Mouse (Mus musculus) bone marrow, adult 2 months (tissue): ENCODE measurements around the gene Fsd2. TPM values are rescaled to one million over a fixed set of nuclear protein-coding genes. Genes with fewer than 3 reads are reported as not detected.

ENCODE experiments used
- H3K27ac ChIP-seq: fragments of 200-500 bp; 2 replicates; pipeline ENCODE4 v1.5.1; 2012; ENCODE audit warnings: low read depth, mild to moderate bottlenecking, control low read depth, inconsistent platforms, low read length; ENCODE audit not compliant: control insufficient read depth, poor library complexity, insufficient read depth
- H3K4me1 ChIP-seq: fragments of 200-500 bp; 2 replicates; pipeline ENCODE4 v1.6.1; 2011; ENCODE audit warnings: low read length; ENCODE audit not compliant: control insufficient read depth, insufficient read depth
- H3K4me3 ChIP-seq: fragments of 200-500 bp; replicated peaks from 2 replicates; pipeline ENCODE3; 2011; ENCODE audit warnings: mild to moderate bottlenecking, low read depth, low read length, control low read depth; ENCODE audit not compliant: control insufficient read depth
- CTCF ChIP-seq: fragments of 200-500 bp; IDR thresholded peaks from 2 replicates; pipeline ENCODE4 v1.5.1; 2011; ENCODE audit warnings: low read length, control low read depth; ENCODE audit not compliant: control insufficient read depth, insufficient read depth
- POLR2A ChIP-seq: fragments of 200-500 bp; IDR thresholded peaks from 2 replicates; pipeline ENCODE4 v1.6.1; 2011; ENCODE audit warnings: low read depth, mild to moderate bottlenecking, control low read depth, low read length, borderline replicate concordance; ENCODE audit not compliant: control insufficient read depth
- WGBS: fragments of 180-500 bp; shearing (Covaris S2); methylation state at CpG from one replicate; pipeline ENCODE4 v1.1.7; 2018; 5-methylcytosine and 5-hydroxymethylcytosine counted together
- polyA plus RNA-seq: library from polyadenylated mRNA; stranded (reverse); fragments of >200 nt; gene quantifications from 2 replicates; pipeline ENCODE4 v1.2.4, GENCODE M21; 2011; ENCODE audit warnings: low replicate concordance; ENCODE audit not compliant: missing spikeins, insufficient read depth, insufficient read length

Fsd2 gene
- polyA plus RNA-seq, 1 experiment = 0.75 TPM

- no peak for TF ChIP-seq CTCF
- TF ChIP-seq POLR2A = no peak
Observed at GRCm38 (mm10) chr7:81523663-81524017, 43.1 kb downstream of the Fsd2 start.

GRCm38 (mm10) chr7:81523008-81523662 lies 43.6 kb downstream of the Fsd2 start:
- under 1% methylated on average over 31 of the region's 31 CpGs for WGBS
- peak; percentile 84; the same call in 1 of the 2 replicates for TF ChIP-seq POLR2A
- TF ChIP-seq CTCF = no peak
- Histone ChIP-seq H3K4me1 (no peaks in the 10 kb centered on the region; the same call in 1 of the 2 replicates), H3K27ac (peak overlapping the region; percentile 64), H3K4me3 (peak overlapping the region; percentile 99)

More at GRCm38 (mm10) chr7:81523663-81524017, 43.1 kb downstream of the Fsd2 start:
- WGBS = 3% methylated on average over 13 of the region's 13 CpGs
- Histone ChIP-seq H3K27ac (peak overlapping the region; percentile 64), H3K4me3 (peak overlapping the region; percentile 99), H3K4me1 (no peaks in the 10 kb centered on the region; the same call in 1 of the 2 replicates)

GRCm38 (mm10) chr7:81516154-81517030 lies 50.4 kb downstream of the Fsd2 start:
- WGBS = 64% methylated on average over 6 of the region's 6 CpGs
- H3K27ac ChIP-seq = no peak overlapping the region
- no peaks in the 10 kb centered on the region for H3K4me1 ChIP-seq
- no peak overlapping the region for H3K4me3 ChIP-seq
- no peak for TF ChIP-seq POLR2A
- TF ChIP-seq CTCF = no peak

GRCm38 (mm10) chr7:81514906-81515590 lies 51.7 kb downstream of the Fsd2 start:
- Histone ChIP-seq H3K4me1 (no peaks in the 10 kb centered on the region), H3K4me3 (no peak overlapping the region), H3K27ac (no peak overlapping the region)
- 59% methylated on average over 13 of the region's 13 CpGs for WGBS
- TF ChIP-seq CTCF (no peak), POLR2A (no peak)

GRCm38 (mm10) chr7:81501050-81501449 lies 65.7 kb downstream of the Fsd2 start:
- no peak for TF ChIP-seq POLR2A
- TF ChIP-seq CTCF = no peak
- H3K27ac ChIP-seq = no peak overlapping the region
- 72% methylated on average over 2 of the region's 2 CpGs for WGBS
- H3K4me1 ChIP-seq = no peaks in the 10 kb centered on the region; the same call in 1 of the 2 replicates
- H3K4me3 ChIP-seq = no peak overlapping the region

GRCm38 (mm10) chr7:81498181-81498580 lies 68.6 kb downstream of the Fsd2 start, which contains the start of gene BC048679:
TSS of gene BC048679 (minus strand) at chr7:81498281.
- H3K27ac ChIP-seq = no peak within 1 kb of the TSS
- TF ChIP-seq POLR2A = no peak
- TF ChIP-seq CTCF = no peak
- no peak within 1 kb of the TSS for H3K4me3 ChIP-seq
- 61% methylated on average over 7 of the region's 7 CpGs for WGBS
- H3K4me1 ChIP-seq = no peaks in the 10 kb centered on the region; the same call in 1 of the 2 replicates

GRCm38 (mm10) chr7:81497171-81497570 lies 69.6 kb downstream of the Fsd2 start:
- TF ChIP-seq POLR2A = no peak
- TF ChIP-seq CTCF = no peak
- 45% methylated on average over 6 of the region's 6 CpGs for WGBS
- no peak overlapping the region for H3K27ac ChIP-seq
- H3K4me1 ChIP-seq = no peaks in the 10 kb centered on the region
- no peak overlapping the region for H3K4me3 ChIP-seq

- Histone ChIP-seq H3K27ac (no peak within 1 kb of the TSS), H3K4me1 (no peaks in the 10 kb centered on the region), H3K4me3 (no peak within 1 kb of the TSS)
- TF ChIP-seq CTCF (no peak), POLR2A (no peak)
- WGBS = 2% methylated on average over 57 of the region's 57 CpGs
Observed at GRCm38 (mm10) chr7:81493331-81494021, 73.3 kb downstream of the Fsd2 start, which contains the start of gene Ap3b2. TSS of gene Ap3b2 (minus strand) at chr7:81493925.
